Mouse (Mus musculus) stomach, postnatal 0 days (tissue): ENCODE data around the gene Negr1.

ENCODE experiments used
- CTCF ChIP-seq: IDR thresholded peaks from 2 replicates; pipeline ENCODE4 v1.5.1; 2016; ENCODE audit warnings: antibody characterized with exemption, low read depth, mild to moderate bottlenecking, moderate library complexity
- EP300 ChIP-seq: optimal IDR thresholded peaks from 2 replicates; pipeline ENCODE3; 2016; ENCODE audit warnings: antibody characterized with exemption

GRCm38 (mm10) chr3:157198659-157199058 lies 637.1 kb downstream of the Negr1 start:
- TF ChIP-seq CTCF, result peak; percentile 41
- TF ChIP-seq EP300, result no peak
